Comparison of ENCODE assay signal across 7 mouse cellular contexts in genomic region chr4:131486821-131487220, GRCm38 (mm10).
DNase-seq lines count a peak whose midpoint lies in the region; ATAC-seq lines count a peak whose summit lies in the region.

No protein-coding gene starts in this region.

- H3K27ac ChIP-seq in limb, embryonic 12.5 days: peak overlapping the region; percentile 41
- no peak overlapping the region for H3K27ac ChIP-seq in neural tube, embryonic 11.5 days (ENCODE audit: low read depth, low read length)
- no peak overlapping the region for H3K27ac ChIP-seq in stomach, embryonic 15.5 days

- H3K27me3 ChIP-seq in limb, embryonic 12.5 days: peaks cover 7% of the 10 kb centered on the region
- no peaks in the 10 kb centered on the region for H3K27me3 ChIP-seq in neural tube, embryonic 11.5 days (ENCODE audit: control insufficient read depth, insufficient read depth, low read length)
- 0 out of 2 replicates have a peak, but pooled peaks cover 3% of the 10 kb centered on the region for H3K27me3 ChIP-seq in stomach, embryonic 15.5 days (replicated peaks)

- H3K9ac ChIP-seq in limb, embryonic 12.5 days (replicated peaks): no peak overlapping the region
- no peak overlapping the region for H3K9ac ChIP-seq in neural tube, embryonic 11.5 days (ENCODE audit: low read length)
- H3K9ac ChIP-seq in stomach, embryonic 15.5 days: no peak overlapping the region

- H3K4me2 ChIP-seq in limb, embryonic 12.5 days: no peak overlapping the region
- H3K4me2 ChIP-seq in neural tube, embryonic 11.5 days (ENCODE audit: low read depth): no peak overlapping the region
- H3K4me2 ChIP-seq in stomach, embryonic 15.5 days: no peak overlapping the region

- DNase-seq in adrenal gland, postnatal 14 days: peak; percentile 90
- DNase-seq in embryo, embryonic 10 days (ENCODE audit: low spot score): peak; percentile 83
- DNase-seq in kidney, adult 9 months: peak; percentile 77
- DNase-seq in neural tube, embryonic 11.5 days (ENCODE audit: low spot score): peak; percentile 86

- no peaks in the 10 kb centered on the region for H3K9me3 ChIP-seq in limb, embryonic 12.5 days
- H3K9me3 ChIP-seq in neural tube, embryonic 11.5 days (ENCODE audit: control insufficient read depth, low read length): no peaks in the 10 kb centered on the region
- H3K9me3 ChIP-seq in stomach, embryonic 15.5 days: no peaks in the 10 kb centered on the region

- H3K4me3 ChIP-seq in limb, embryonic 12.5 days (replicated peaks): no peak overlapping the region
- no peak overlapping the region for H3K4me3 ChIP-seq in neural tube, embryonic 11.5 days (ENCODE audit: low read depth, low read length)
- H3K4me3 ChIP-seq in stomach, embryonic 15.5 days (replicated peaks): no peak overlapping the region

- H3K4me1 ChIP-seq in limb, embryonic 12.5 days (replicated peaks): peaks cover 79% of the 10 kb centered on the region
- peaks cover 20% of the 10 kb centered on the region for H3K4me1 ChIP-seq in neural tube, embryonic 11.5 days (ENCODE audit: control insufficient read depth, insufficient read depth, low read length)
- peaks cover 8% of the 10 kb centered on the region; the same call in 1 of the 2 replicates for H3K4me1 ChIP-seq in stomach, embryonic 15.5 days

- no peaks in the 10 kb centered on the region for H3K36me3 ChIP-seq in limb, embryonic 12.5 days
- no peaks in the 10 kb centered on the region for H3K36me3 ChIP-seq in neural tube, embryonic 11.5 days (ENCODE audit: control insufficient read depth, insufficient read depth, low read length)
- H3K36me3 ChIP-seq in stomach, embryonic 15.5 days: no peaks in the 10 kb centered on the region

- ATAC-seq in granulocyte monocyte progenitor cell, adult 5-6 weeks (replicated peaks; ENCODE audit: poor library complexity, severe bottlenecking): peak; percentile 70
- 0 out of 2 replicates have a peak, but pooled peaks have one; percentile 22 for ATAC-seq in limb, embryonic 12.5 days (ENCODE audit: insufficient number of reproducible peaks, insufficient read depth, low FRiP score, low TSS enrichment, low read depth)
- peak; percentile 58 for ATAC-seq in neural tube, embryonic 11.5 days (ENCODE audit: insufficient read depth, low FRiP score, low TSS enrichment)
- ATAC-seq in stomach, embryonic 15.5 days (ENCODE audit: insufficient read depth, low FRiP score, low read depth): peak; percentile 43; the same call in 1 of the 2 replicates

- 5% methylated on average over 4 of the region's 4 CpGs for WGBS in limb, embryonic 12.5 days
- 9% methylated on average over 4 of the region's 4 CpGs for WGBS in neural tube, embryonic 11.5 days
- 9% methylated on average over 4 of the region's 4 CpGs for WGBS in stomach, embryonic 15.5 days
